Mouse (Mus musculus): ENCODE data around the gene Lrrc51. TPM values are rescaled to one million over a fixed set of nuclear protein-coding genes. Genes with fewer than 3 reads are reported as not detected.
"Not testable (repeated sequence)": the region's sequence is repeated elsewhere in the genome, so short reads cannot be mapped to it uniquely, and the experiment has no call there.

Lrrc51 gene
- polyA plus RNA-seq, 1 experiment from 2014 or later = 10.3 TPM

GRCm38 (mm10) chr7:101952098-101952497 is 18.4 kb upstream of the Lrrc51 start:
- H3K9me3 ChIP-seq (replicated peaks; ENCODE audit: control insufficient read depth, low read length) = no peaks in the 10 kb centered on the region
- no peak overlapping the region for H3K4me3 ChIP-seq (replicated peaks; ENCODE audit: low read length)
- H3K27ac ChIP-seq (ENCODE audit: low read length) = peak overlapping the region; percentile 53; the same call in 1 of the 2 replicates
- peaks cover 4% of the 10 kb centered on the region for H3K4me1 ChIP-seq (ENCODE audit: control insufficient read depth, insufficient read depth, low read length)
- no peaks in the 10 kb centered on the region for H3K27me3 ChIP-seq (ENCODE audit: control insufficient read depth, insufficient read depth, low read length)
- H3K4me2 ChIP-seq (ENCODE audit: low read depth, low read length) = no peak overlapping the region
- H3K9ac ChIP-seq (ENCODE audit: low read length) = no peak overlapping the region
- 28% methylated on average over 2 of the region's 2 CpGs for WGBS
- 0 out of 2 replicates have a peak, but pooled peaks have one; percentile 21 for ATAC-seq (ENCODE audit: insufficient read depth, low FRiP score)
- no peaks in the 10 kb centered on the region for H3K36me3 ChIP-seq (ENCODE audit: control insufficient read depth, insufficient read depth, low read length)

- no peak overlapping the region for H3K9ac ChIP-seq (ENCODE audit: low read length)
- no peak overlapping the region for H3K4me2 ChIP-seq (ENCODE audit: low read depth, low read length)
- H3K36me3 ChIP-seq (ENCODE audit: control insufficient read depth, insufficient read depth, low read length) = no peaks in the 10 kb centered on the region
- no peaks in the 10 kb centered on the region for H3K9me3 ChIP-seq (replicated peaks; ENCODE audit: control insufficient read depth, low read length)
- peak; percentile 72 for ATAC-seq (ENCODE audit: insufficient read depth, low FRiP score)
- H3K4me1 ChIP-seq (ENCODE audit: control insufficient read depth, insufficient read depth, low read length) = peaks cover 4% of the 10 kb centered on the region
- WGBS = 50% methylated on average over 1 of the region's 1 CpGs
- no peak overlapping the region for H3K4me3 ChIP-seq (replicated peaks; ENCODE audit: low read length)
- peak overlapping the region; percentile 53 for H3K27ac ChIP-seq (ENCODE audit: low read length)
- H3K27me3 ChIP-seq (ENCODE audit: control insufficient read depth, insufficient read depth, low read length) = no peaks in the 10 kb centered on the region
These were observed 18.0 kb upstream of the Lrrc51 start for GRCm38 (mm10) chr7:101951648-101952047.

GRCm38 (mm10) chr7:101949008-101949407 is 15.3 kb upstream of the Lrrc51 start:
- not testable (repeated sequence) for H3K27ac ChIP-seq (ENCODE audit: low read length); H3K4me2 ChIP-seq (ENCODE audit: low read depth, low read length); H3K9ac ChIP-seq (ENCODE audit: low read length); H3K36me3 ChIP-seq (ENCODE audit: control insufficient read depth, insufficient read depth, low read length); H3K9me3 ChIP-seq (replicated peaks; ENCODE audit: control insufficient read depth, low read length); H3K4me3 ChIP-seq (replicated peaks; ENCODE audit: low read length); H3K27me3 ChIP-seq (ENCODE audit: control insufficient read depth, insufficient read depth, low read length); ATAC-seq (ENCODE audit: insufficient read depth, low FRiP score); H3K4me1 ChIP-seq (ENCODE audit: control insufficient read depth, insufficient read depth, low read length)
- 85% methylated on average over 5 of the region's 5 CpGs for WGBS

GRCm38 (mm10) chr7:101939758-101940157 is 6.1 kb upstream of the Lrrc51 start:
- 93% methylated on average over 4 of the region's 4 CpGs for WGBS
- H3K9ac ChIP-seq (ENCODE audit: low read length) = no peak overlapping the region
- no peaks in the 10 kb centered on the region for H3K9me3 ChIP-seq (replicated peaks; ENCODE audit: control insufficient read depth, low read length)
- no peak overlapping the region for H3K27ac ChIP-seq (ENCODE audit: low read length)
- H3K4me3 ChIP-seq (replicated peaks; ENCODE audit: low read length) = no peak overlapping the region
- ATAC-seq (ENCODE audit: insufficient read depth, low FRiP score) = no peak
- no peak overlapping the region for H3K4me2 ChIP-seq (ENCODE audit: low read depth, low read length)
- H3K4me1 ChIP-seq (ENCODE audit: control insufficient read depth, insufficient read depth, low read length) = 0 out of 2 replicates have a peak, but pooled peaks cover 8% of the 10 kb centered on the region
- H3K36me3 ChIP-seq (ENCODE audit: control insufficient read depth, insufficient read depth, low read length) = no peaks in the 10 kb centered on the region; the same call in 1 of the 2 replicates
- no peaks in the 10 kb centered on the region for H3K27me3 ChIP-seq (ENCODE audit: control insufficient read depth, insufficient read depth, low read length)

- H3K27me3 ChIP-seq (ENCODE audit: control insufficient read depth, insufficient read depth, low read length) = no peaks in the 10 kb centered on the region
- no peak overlapping the region for H3K27ac ChIP-seq (ENCODE audit: low read length)
- no peak overlapping the region for H3K9ac ChIP-seq (ENCODE audit: low read length)
- no peak overlapping the region for H3K4me3 ChIP-seq (replicated peaks; ENCODE audit: low read length)
- no peaks in the 10 kb centered on the region; the same call in 1 of the 2 replicates for H3K36me3 ChIP-seq (ENCODE audit: control insufficient read depth, insufficient read depth, low read length)
- ATAC-seq (ENCODE audit: insufficient read depth, low FRiP score) = no peak
- 75% methylated on average over 2 of the region's 2 CpGs for WGBS
- H3K4me1 ChIP-seq (ENCODE audit: control insufficient read depth, insufficient read depth, low read length) = 0 out of 2 replicates have a peak, but pooled peaks cover 8% of the 10 kb centered on the region
- no peak overlapping the region for H3K4me2 ChIP-seq (ENCODE audit: low read depth, low read length)
- H3K9me3 ChIP-seq (replicated peaks; ENCODE audit: control insufficient read depth, low read length) = no peaks in the 10 kb centered on the region
These were observed 4.7 kb upstream of the Lrrc51 start for GRCm38 (mm10) chr7:101938348-101938747.

GRCm38 (mm10) chr7:101937569-101937968 is 3.9 kb upstream of the Lrrc51 start:
- ATAC-seq (ENCODE audit: insufficient read depth, low FRiP score) = no peak
- Histone ChIP-seq H3K9ac (ENCODE audit: low read length) (no peak overlapping the region), H3K27me3 (ENCODE audit: control insufficient read depth, insufficient read depth, low read length) (no peaks in the 10 kb centered on the region), H3K9me3 (replicated peaks; ENCODE audit: control insufficient read depth, low read length) (no peaks in the 10 kb centered on the region), H3K4me1 (ENCODE audit: control insufficient read depth, insufficient read depth, low read length) (0 out of 2 replicates have a peak, but pooled peaks cover 9% of the 10 kb centered on the region), H3K4me2 (ENCODE audit: low read depth, low read length) (no peak overlapping the region), H3K27ac (ENCODE audit: low read length) (no peak overlapping the region), H3K4me3 (replicated peaks; ENCODE audit: low read length) (no peak overlapping the region), H3K36me3 (ENCODE audit: control insufficient read depth, insufficient read depth, low read length) (no peaks in the 10 kb centered on the region; the same call in 1 of the 2 replicates)
- 90% methylated on average over 4 of the region's 4 CpGs for WGBS

- no peaks in the 10 kb centered on the region for H3K27me3 ChIP-seq (ENCODE audit: control insufficient read depth, insufficient read depth, low read length)
- WGBS = 92% methylated on average over 4 of the region's 4 CpGs
These were observed 3.3 kb upstream of the Lrrc51 start for GRCm38 (mm10) chr7:101936996-101937395.

GRCm38 (mm10) chr7:101935957-101936356 is 2.3 kb upstream of the Lrrc51 start:
- Histone ChIP-seq H3K27ac (ENCODE audit: low read length) (no peak overlapping the region), H3K9ac (ENCODE audit: low read length) (peak overlapping the region; percentile 18; the same call in 1 of the 2 replicates), H3K9me3 (replicated peaks; ENCODE audit: control insufficient read depth, low read length) (no peaks in the 10 kb centered on the region), H3K27me3 (ENCODE audit: control insufficient read depth, insufficient read depth, low read length) (no peaks in the 10 kb centered on the region), H3K4me2 (ENCODE audit: low read depth, low read length) (no peak overlapping the region), H3K4me1 (ENCODE audit: control insufficient read depth, insufficient read depth, low read length) (peaks cover 14% of the 10 kb centered on the region; the same call in 1 of the 2 replicates), H3K36me3 (ENCODE audit: control insufficient read depth, insufficient read depth, low read length) (no peaks in the 10 kb centered on the region; the same call in 1 of the 2 replicates), H3K4me3 (replicated peaks; ENCODE audit: low read length) (no peak overlapping the region)
- WGBS = 87% methylated on average over 4 of the region's 4 CpGs
- no peak for ATAC-seq (ENCODE audit: insufficient read depth, low FRiP score)

More at GRCm38 (mm10) chr7:101936996-101937395, 3.3 kb upstream of the Lrrc51 start:
- Histone ChIP-seq H3K4me1 (ENCODE audit: control insufficient read depth, insufficient read depth, low read length) (peaks cover 14% of the 10 kb centered on the region; the same call in 1 of the 2 replicates), H3K9me3 (replicated peaks; ENCODE audit: control insufficient read depth, low read length) (no peaks in the 10 kb centered on the region), H3K27ac (ENCODE audit: low read length) (no peak overlapping the region), H3K4me2 (ENCODE audit: low read depth, low read length) (no peak overlapping the region), H3K36me3 (ENCODE audit: control insufficient read depth, insufficient read depth, low read length) (no peaks in the 10 kb centered on the region; the same call in 1 of the 2 replicates), H3K9ac (ENCODE audit: low read length) (no peak overlapping the region), H3K4me3 (replicated peaks; ENCODE audit: low read length) (no peak overlapping the region)
- no peak for ATAC-seq (ENCODE audit: insufficient read depth, low FRiP score)

GRCm38 (mm10) chr7:101933300-101933699 is 395 bp downstream of the Lrrc51 start:
- Histone ChIP-seq H3K9me3 (replicated peaks; ENCODE audit: control insufficient read depth, low read length) (no peaks in the 10 kb centered on the region), H3K9ac (ENCODE audit: low read length) (peak overlapping the region; percentile 87), H3K4me1 (ENCODE audit: control insufficient read depth, insufficient read depth, low read length) (peaks cover 14% of the 10 kb centered on the region; the same call in 1 of the 2 replicates), H3K4me2 (ENCODE audit: low read depth, low read length) (peak overlapping the region; percentile 79), H3K4me3 (replicated peaks; ENCODE audit: low read length) (peak overlapping the region; percentile 90), H3K36me3 (ENCODE audit: control insufficient read depth, insufficient read depth, low read length) (no peaks in the 10 kb centered on the region), H3K27ac (ENCODE audit: low read length) (peak overlapping the region; percentile 94), H3K27me3 (ENCODE audit: control insufficient read depth, insufficient read depth, low read length) (no peaks in the 10 kb centered on the region)
- 3% methylated on average over 15 of the region's 15 CpGs for WGBS
- 0 out of 2 replicates have a peak, but pooled peaks have one; percentile 15 for ATAC-seq (ENCODE audit: insufficient read depth, low FRiP score)
